ENCODE assay signal across 8 mouse cellular contexts in genomic region chr2:59541121-59541887, GRCm38 (mm10). TPM values are rescaled to one million over a fixed set of nuclear protein-coding genes. Genes with fewer than 3 reads are reported as not detected.
DNase-seq lines count a peak whose midpoint lies in the region; ATAC-seq lines count a peak whose summit lies in the region.

No protein-coding gene starts in this region.

- ATAC-seq in cerebellum, adult (ENCODE audit: insufficient number of reproducible peaks, low FRiP score, low TSS enrichment), result peak; percentile 88
- ATAC-seq in forebrain, embryonic 15.5 days (replicated peaks), result peak; percentile 84
- peak; percentile 48; the same call in 1 of the 2 replicates for ATAC-seq in hindbrain, embryonic 11.5 days (ENCODE audit: low FRiP score)

- no peak overlapping the region for H3K27ac ChIP-seq in forebrain, embryonic 15.5 days (replicated peaks)
- H3K27ac ChIP-seq in hindbrain, embryonic 11.5 days (ENCODE audit: low read depth, low read length), result no peak overlapping the region

- no peaks in the 10 kb centered on the region for H3K9me3 ChIP-seq in forebrain, embryonic 15.5 days
- H3K9me3 ChIP-seq in hindbrain, embryonic 11.5 days (ENCODE audit: control insufficient read depth, low read length), result no peaks in the 10 kb centered on the region

- no peak overlapping the region for H3K4me3 ChIP-seq in forebrain, embryonic 15.5 days
- no peak overlapping the region for H3K4me3 ChIP-seq in hindbrain, embryonic 11.5 days (ENCODE audit: low read depth, low read length)

- H3K9ac ChIP-seq in forebrain, embryonic 15.5 days (replicated peaks), result no peak overlapping the region
- no peak overlapping the region for H3K9ac ChIP-seq in hindbrain, embryonic 11.5 days (ENCODE audit: low read depth, low read length)

- no peaks in the 10 kb centered on the region for H3K27me3 ChIP-seq in forebrain, embryonic 15.5 days
- H3K27me3 ChIP-seq in hindbrain, embryonic 11.5 days (ENCODE audit: control insufficient read depth, insufficient read depth, low read length), result no peaks in the 10 kb centered on the region

- no peak overlapping the region for H3K4me2 ChIP-seq in forebrain, embryonic 15.5 days (replicated peaks)
- H3K4me2 ChIP-seq in hindbrain, embryonic 11.5 days (replicated peaks; ENCODE audit: low read depth, low read length), result no peak overlapping the region

- H3K36me3 ChIP-seq in forebrain, embryonic 15.5 days, result no peaks in the 10 kb centered on the region
- H3K36me3 ChIP-seq in hindbrain, embryonic 11.5 days (ENCODE audit: control insufficient read depth, insufficient read depth, low read length), result no peaks in the 10 kb centered on the region

- 20% methylated on average over 11 of the region's 11 CpGs for WGBS in forebrain, embryonic 15.5 days
- WGBS in hindbrain, embryonic 11.5 days, result 26% methylated on average over 11 of the region's 11 CpGs

- peak; percentile 94 for DNase-seq in NIH3T3 (ENCODE audit: low read depth)
- DNase-seq in hindbrain, embryonic 11.5 days (ENCODE audit: low spot score), result peak; percentile 91
- DNase-seq in layer of hippocampus, postnatal 14 days (ENCODE audit: low spot score in 2 of 2), result peak; percentile 79 to 90
- peak; percentile 61 to 85 for DNase-seq in lung, postnatal 4 days
- peak; percentile 85 to 90 for DNase-seq in right cerebral cortex, postnatal 10 days (ENCODE audit: low spot score in 2 of 2)
- DNase-seq in yolk sac, embryonic 10.5 days (ENCODE audit: low spot score), result peak; percentile 71

- peaks cover 7% of the 10 kb centered on the region for H3K4me1 ChIP-seq in forebrain, embryonic 15.5 days
- no peaks in the 10 kb centered on the region; the same call in 1 of the 2 replicates for H3K4me1 ChIP-seq in hindbrain, embryonic 11.5 days (replicated peaks; ENCODE audit: control insufficient read depth, insufficient read depth, low read length)

RNA-seq across cellular contexts. Expression of gene Dapl1, which starts 56.9 kb away (rescaled TPM):
- 0.47 TPM in 1 of 2 replicates, not detected in the other for polyA plus RNA-seq in forebrain, embryonic 15.5 days (2015; fragmentation: Nextera tagmentation; extraction: Ambion mirVana)
- 0.43 and 1.5 TPM in 2 replicates for polyA plus RNA-seq in hindbrain, embryonic 11.5 days (2014; fragmentation: Nextera tagmentation; extraction: Ambion mirVana)
- not detected for total RNA-seq in layer of hippocampus, postnatal 14 days (2021)
